Mouse (Mus musculus) CH12.LX (cell line): ENCODE results near the gene Plekhg3.

Experiments used
- CHD2 ChIP-seq: IDR thresholded peaks from 2 replicates; pipeline ENCODE4 v1.6.1; 2011; ENCODE audit warnings: low read length, improper control_type of control experiment
- CTCF ChIP-seq, 2 experiments: IDR thresholded peaks in 1 of 2; conservative IDR thresholded peaks in 1 of 2; 2 replicates each; pipeline ENCODE4 v1.5.1; 2011 to 2012; ENCODE audit warnings: low read depth in 2 of 2, low read length in 2 of 2, improper control_type of control experiment in 1 of 2, inconsistent platforms in 1 of 2, mild to moderate bottlenecking in 1 of 2, moderate library complexity in 1 of 2
- EP300 ChIP-seq: IDR thresholded peaks from 2 replicates; pipeline ENCODE4 v1.6.1; 2011; ENCODE audit warnings: low read length, improper control_type of control experiment
- NELFE ChIP-seq: IDR thresholded peaks from 2 replicates; pipeline ENCODE4 v1.6.1; 2011; ENCODE audit warnings: low read depth, low read length, improper control_type of control experiment
- POLR2A ChIP-seq: IDR thresholded peaks from 2 replicates; pipeline ENCODE4 v1.6.1; 2011; ENCODE audit warnings: low read depth, mild to moderate bottlenecking, improper control_type of control experiment, low read length
- RAD21 ChIP-seq: IDR thresholded peaks from 2 replicates; pipeline ENCODE4 v1.6.1; 2011; ENCODE audit warnings: low read depth, mild to moderate bottlenecking, low read length, improper control_type of control experiment, moderate library complexity
- RCOR1 ChIP-seq: conservative IDR thresholded peaks from 2 replicates; pipeline ENCODE4 v1.6.1; 2012; ENCODE audit warnings: low read depth, mild to moderate bottlenecking, inconsistent platforms, low read length, improper control_type of control experiment
- ZNF384 ChIP-seq: IDR thresholded peaks from 2 replicates; pipeline ENCODE4 v1.6.1; 2012; ENCODE audit warnings: low read depth, low read length, improper control_type of control experiment, inconsistent platforms

GRCm38 (mm10) chr12:76499276-76499675, 31.4 kb upstream of the Plekhg3 start:
- TF ChIP-seq RCOR1 (no peak), ZNF384 (no peak), RAD21 (no peak), NELFE (no peak), CTCF (conservative IDR thresholded peaks at IDR 0.05 in 1 of 2, IDR thresholded peaks at IDR 0.05 in 1 of 2; ENCODE audit: low read depth in 2 of 2, low read length in 2 of 2) (no peak), CHD2 (no peak), EP300 (no peak), POLR2A (no peak)
